Mouse (Mus musculus) left cerebral cortex, postnatal 14 days (tissue): ENCODE measurements around the gene Sp140. TPM values are rescaled to one million over a fixed set of nuclear protein-coding genes. Genes with fewer than 3 reads are reported as not detected.
A peak's percentile ranks its signal among the peaks of the same experiment; 100 is the strongest.
"Not testable (repeated sequence)": the region's sequence is repeated elsewhere in the genome, so short reads cannot be mapped to it uniquely, and the experiment has no call there.

Experiments used
- DNase-seq, 2 experiments: peaks; one replicate each; pipeline ENCODE4 v3.0.0; 2021 to 2022; ENCODE audit warnings: low spot score in 2 of 2, mixed read lengths in 1 of 2
- intact Hi-C: fragments of 180-260 bp; cut with DNase I; formaldehyde crosslinking; loops from one replicate; pipeline ENCODE4 v1.15.1; 2025
- long read RNA-seq, 2 experiments: library from polyadenylated mRNA; stranded (forward); transcript quantifications; one replicate each; pipeline ENCODE4 v2.0.0; 2021
- total RNA-seq, 2 experiments: library from RNA; stranded (reverse); gene quantifications; 2 replicates each; pipeline ENCODE4 v1.2.3; 2021

Gene Sp140
- under 1 TPM; 0.32 to 0.97 TPM for total RNA-seq
- long read RNA-seq, experiment 1, partial matches to known transcripts: 0 of 1 reads
- long read RNA-seq, experiment 1, other reads (novel, unspliced or antisense): 1 of 1 reads
- long read RNA-seq, experiment 2: 0 reads

DNA sequence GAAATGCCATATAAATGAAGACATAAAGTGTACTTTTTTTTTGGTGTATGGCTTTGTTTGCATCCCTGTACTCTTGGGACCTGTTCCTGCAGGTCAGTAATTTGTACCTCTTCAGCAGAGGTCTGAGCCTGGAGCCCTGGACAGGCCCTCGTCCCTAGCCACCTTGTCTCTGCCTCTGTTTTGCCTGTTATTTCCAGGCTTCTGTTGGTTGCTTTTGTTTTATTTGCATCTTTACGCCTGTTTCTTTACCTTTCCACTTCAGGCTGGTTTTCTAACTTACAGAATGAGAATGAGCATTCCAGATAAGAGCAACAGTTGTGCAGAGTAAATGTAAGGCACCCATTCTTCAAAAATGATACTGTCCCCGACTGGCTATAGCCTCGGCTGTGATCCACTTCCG, at the start of gene Sp140:
TSS of gene Sp140 (plus strand) at position 301 of the 400 bp plus-strand sequence.
- intact Hi-C loops: not testable (repeated sequence)

DNA sequence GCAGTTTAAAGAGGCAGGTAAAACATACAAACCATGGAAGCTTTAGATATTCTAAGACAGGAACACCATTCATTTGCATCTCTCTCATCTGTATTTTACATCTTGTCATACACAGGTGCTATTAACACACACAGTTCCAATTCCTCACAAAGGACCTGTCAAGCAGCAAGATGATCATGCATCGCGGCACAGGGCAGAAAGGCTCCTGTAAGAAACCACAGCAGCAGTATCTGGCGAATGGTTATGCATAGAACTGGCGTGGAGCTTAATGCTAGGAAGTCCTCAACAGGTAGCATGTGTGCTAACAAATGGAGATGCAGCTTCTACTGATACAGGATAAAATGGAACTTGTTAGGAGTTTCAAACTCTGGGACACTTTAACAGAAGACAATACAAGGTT, 44.9 kb upstream of the Sp140 start:
- intact Hi-C loops: not testable (repeated sequence)
- peak; percentile 2 to 8 for DNase-seq

More for the DNA sequence above, at the start of gene Sp140:
- DNase-seq: not testable (repeated sequence)

DNA sequence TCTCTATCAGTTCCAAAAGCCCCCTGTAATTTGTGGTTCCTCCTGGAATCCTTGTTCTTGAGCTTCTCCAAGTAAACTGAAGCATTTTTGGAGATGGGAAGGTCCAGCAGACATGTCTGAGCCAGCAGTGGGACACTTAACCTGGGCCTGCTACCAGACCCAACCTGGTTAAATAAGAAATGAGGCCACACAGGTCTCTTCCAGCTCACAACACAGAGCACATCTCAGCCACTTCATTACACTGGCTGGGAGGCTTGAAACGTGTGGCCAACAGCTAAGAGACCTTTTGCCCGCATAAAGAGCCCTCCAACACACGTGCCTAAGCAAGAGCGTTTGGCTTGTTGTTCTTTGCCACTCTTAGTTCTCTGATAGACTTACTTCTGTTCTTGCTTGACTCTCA, 26.6 kb upstream of the Sp140 start:
- DNase-seq, intact Hi-C loops: not testable (repeated sequence)

DNA sequence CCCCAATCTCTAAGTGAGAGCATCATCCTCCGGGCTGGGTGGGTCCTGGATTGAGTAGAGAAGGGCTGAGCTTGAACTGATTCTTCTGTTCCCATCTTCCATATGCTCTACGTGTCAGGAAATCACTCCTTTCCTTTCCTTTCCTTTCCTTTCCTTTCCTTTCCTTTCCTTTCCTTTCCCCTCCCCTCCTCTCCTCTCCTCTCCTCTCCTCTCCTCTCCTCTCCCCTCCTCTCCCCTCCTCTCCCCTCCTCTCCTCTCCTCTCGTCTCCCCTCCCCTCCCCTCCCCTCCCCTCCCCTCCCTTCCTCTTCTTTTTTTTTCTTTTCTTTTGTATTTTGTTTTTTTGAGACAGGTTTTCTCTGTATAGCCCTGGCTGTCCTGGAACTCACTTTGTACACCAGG, 24.8 kb upstream of the Sp140 start, which contains the start of gene G530012D18Rik:
TSS of gene G530012D18Rik (plus strand) at position 301 of the 400 bp plus-strand sequence.
- intact Hi-C loops, DNase-seq: not testable (repeated sequence)

DNA sequence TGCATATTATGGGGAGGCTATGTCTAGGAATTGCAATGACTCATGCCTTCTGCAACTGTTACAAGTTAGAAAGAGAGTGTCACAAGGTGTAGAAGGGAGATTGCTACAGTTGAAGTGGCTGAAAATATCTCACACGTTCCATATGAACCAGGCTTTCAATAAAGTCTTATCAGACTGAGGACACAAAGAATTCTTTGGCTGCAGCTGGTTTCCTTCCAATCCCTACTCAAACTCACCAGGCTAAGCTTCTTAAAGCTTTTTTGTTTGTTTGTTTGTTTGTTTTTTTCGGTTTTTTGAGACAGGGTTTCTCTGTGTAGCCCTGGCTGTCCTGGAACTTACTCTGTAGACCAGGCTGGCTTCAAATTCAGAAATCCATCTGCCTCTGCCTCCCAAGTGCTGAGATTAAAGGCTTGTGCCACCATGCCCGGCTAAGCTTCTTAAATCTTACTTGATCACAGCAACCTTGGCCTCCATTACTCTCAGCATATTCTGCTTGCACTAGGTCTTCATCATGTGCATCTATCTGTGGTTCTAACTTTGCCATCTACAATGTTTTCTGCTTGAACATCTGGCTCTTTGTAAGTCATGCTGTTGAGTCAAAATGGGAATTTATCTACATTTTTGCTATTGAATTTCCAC, 21.7 kb upstream of the Sp140 start:
- intact Hi-C loops: not testable (repeated sequence)

DNA sequence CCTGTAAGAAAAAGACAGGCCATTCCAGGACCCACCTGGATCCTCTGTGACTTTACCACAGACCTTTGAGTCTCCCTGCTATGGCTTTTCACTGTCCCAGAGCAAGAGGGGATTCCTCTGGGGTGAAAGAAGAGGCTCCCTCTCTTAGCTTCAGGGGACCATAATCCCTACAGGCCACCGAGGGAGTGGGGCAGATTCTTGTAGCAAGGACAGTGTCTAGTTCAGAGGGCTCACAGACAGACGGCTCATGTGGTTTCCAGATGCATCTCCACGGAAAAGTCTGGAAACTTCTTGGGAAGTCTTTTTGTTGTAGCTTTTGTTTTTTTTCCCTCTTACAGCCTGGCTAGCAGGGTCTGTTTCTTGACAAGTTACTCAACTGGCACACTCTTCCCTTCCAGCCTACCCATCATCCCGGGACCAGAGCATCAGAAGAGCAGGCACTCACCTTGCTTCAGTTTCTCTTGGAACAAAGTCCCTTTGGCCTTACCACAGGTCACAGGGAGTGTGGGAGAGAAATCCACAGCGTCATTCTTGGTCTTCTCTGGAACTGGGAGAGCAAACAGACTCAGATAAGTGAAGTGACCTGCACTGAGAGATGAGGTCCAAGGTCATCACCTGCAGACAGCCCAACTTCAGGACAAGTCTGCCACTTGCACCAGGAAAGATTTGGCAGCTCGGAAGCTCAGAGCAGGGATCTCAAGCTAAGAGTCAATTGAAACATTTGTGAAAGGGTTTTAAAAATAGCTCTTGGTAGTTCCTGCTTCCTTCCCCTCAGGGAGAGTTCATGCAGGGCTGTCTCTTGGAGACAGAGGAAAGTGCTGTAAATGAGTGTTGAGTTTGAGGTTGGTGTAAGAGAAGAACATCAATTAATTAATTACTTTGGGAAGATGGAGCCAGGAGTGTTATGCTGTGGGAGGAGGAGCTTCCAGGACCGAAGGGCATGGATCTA, 20.7 kb upstream of the Sp140 start:
- not testable (repeated sequence) for DNase-seq
- intact Hi-C loops: loop anchor here (5.0 kb wide), 1 partner anchor 158 kb away; no protein-coding TSS in a partner anchor

More for the DNA sequence above, 21.7 kb upstream of the Sp140 start:
- not testable (repeated sequence) for DNase-seq

DNA sequence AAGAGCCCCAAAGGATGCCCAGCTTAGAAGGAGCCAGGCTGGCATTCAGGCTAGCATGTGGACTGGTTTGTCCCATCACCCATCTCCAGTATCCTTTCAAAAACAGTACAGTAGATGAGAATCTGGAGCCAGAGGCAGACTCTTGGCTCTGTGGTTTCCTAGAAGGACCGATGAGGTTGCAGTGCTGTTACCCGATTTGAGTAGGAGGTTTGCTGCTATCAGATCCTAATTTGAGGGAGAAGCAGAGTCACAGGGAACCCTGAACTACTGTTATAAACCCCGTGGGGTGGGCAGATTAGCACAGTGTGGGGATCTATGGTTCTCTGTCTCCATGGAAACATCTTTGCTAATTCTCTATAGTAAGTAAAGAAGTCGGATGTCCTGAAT, 20.0 kb upstream of the Sp140 start:
- DNase-seq: not testable (repeated sequence)
- intact Hi-C loops: loop anchor here (5.0 kb wide), 1 partner anchor 157 kb away; no protein-coding TSS in a partner anchor

DNA sequence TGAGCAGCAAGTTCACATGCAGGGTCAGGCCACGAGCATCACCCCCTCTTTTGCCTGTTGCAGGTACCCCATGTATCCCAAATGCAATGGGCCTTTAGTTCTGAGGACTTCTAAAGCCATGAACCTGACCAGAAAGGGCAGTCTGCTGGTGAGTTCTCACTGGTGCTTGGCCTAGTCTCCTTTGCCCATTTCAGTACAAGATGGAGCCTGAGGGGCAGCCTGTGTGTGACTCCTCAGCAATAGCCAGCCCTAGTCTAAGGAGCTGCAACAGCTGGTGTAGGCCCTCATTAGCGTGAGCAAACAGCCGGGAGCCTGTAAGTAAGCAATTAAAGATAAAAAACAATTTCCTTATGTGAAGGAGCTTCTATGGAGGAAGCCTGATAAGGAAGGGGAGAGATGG, 19.6 kb upstream of the Sp140 start:
- intact Hi-C loops: loop anchor here (5.0 kb wide), 1 partner anchor 157 kb away; no protein-coding TSS in a partner anchor

DNA sequence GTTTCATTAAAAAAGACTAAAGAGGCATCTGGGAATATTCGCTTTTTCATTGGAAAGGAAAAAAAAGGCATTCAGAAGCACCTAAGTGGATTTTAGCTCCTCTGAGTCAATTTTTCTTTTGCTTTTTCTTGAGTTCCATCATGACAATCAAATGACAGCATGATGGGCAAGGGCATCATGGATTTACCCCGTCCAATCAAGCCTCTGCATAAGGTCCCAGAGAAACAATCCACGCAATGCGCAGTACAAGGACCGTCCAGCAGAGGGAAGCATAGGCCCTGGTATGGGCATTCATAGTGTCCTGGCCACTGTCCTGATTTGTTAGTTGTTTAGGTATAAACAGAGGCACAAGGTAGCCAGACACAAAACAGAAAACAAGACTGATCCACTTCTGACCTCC, 18.7 kb upstream of the Sp140 start:
- not testable (repeated sequence) for DNase-seq
- intact Hi-C loops: loop anchor here (5.0 kb wide), 1 partner anchor 156 kb away; no protein-coding TSS in a partner anchor

More for the DNA sequence above, 19.6 kb upstream of the Sp140 start:
- not testable (repeated sequence) for DNase-seq

DNA sequence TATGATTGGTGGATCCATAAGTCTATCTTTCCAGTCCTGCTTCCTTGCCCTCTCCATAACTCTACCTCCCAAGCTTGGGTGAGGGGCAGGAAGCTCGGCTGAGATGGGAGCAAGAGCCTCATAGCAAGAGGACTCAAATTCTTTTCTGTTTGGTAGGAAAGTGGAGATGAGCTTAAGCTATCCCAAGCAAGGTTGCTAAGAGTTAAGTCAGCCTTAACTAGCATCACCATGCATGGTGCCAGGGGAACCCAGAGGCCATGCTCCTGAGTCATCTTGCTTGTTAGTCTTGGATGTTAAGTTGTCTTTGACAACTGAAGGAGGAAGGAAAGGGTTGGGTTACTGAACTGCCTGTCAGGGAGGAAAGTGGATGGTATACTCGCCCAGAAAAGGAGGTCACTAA, 11.5 kb upstream of the Sp140 start:
- DNase-seq, intact Hi-C loops: not testable (repeated sequence)

DNA sequence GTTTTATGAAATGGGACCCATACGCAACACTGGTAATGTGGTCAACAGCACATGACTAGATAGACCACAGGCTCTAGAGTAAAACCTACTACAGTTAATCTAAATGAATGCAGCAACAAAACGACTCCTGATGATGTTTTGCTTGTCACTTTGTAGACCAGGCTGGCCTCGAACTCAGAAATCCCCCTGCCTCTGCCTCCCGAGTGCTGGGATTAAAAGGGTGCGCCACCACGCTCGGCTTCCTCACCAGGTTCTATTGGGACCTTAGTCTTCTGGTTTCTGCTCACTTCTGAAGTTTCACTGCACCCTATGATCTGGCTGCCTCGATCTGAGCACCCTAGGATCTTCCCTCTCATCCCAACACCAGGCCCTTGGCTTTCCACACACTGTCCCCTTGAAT, 7.7 kb upstream of the Sp140 start:
- DNase-seq, intact Hi-C loops: not testable (repeated sequence)

DNA sequence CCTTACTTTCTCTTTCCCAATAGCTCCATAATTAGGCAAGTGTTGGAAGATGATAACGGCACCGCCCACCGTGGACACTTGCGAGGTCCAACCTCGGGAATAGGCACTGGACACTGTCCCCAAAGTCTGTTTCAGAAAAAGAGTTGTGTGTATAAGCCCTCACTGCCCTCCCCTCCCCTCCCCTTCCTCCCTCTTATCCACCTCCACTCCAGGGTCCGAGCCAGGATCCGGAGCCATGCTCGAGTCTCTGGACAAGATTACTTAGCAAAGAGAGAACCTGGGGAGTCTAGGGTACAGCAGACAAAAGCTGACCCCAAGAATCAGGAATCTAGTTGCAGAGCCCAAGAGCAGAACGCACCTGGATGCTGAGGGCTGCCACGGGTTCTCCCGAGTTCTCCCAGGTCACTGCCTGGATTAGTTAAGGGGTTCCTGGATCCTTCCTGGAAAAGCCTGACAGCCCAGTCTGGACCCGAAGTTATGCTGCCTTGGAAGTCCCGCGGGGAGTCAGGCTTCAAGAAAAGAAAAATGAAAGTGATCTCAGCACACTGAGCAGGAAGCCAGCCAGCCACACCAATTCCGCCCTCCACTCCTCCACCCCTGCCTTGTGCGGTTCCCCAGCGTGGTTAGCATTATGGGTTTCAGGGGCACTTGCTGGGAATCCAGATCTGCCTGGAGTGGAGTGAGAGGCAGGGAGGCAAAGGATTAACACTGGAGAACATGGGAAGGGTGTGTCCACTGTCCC, 1.7 kb upstream of the Sp140 start, which contains the start of gene Sp110:
TSS of gene Sp110 (minus strand) at position 547 of the 742 bp plus-strand sequence.
- intact Hi-C loops, DNase-seq: not testable (repeated sequence)

DNA sequence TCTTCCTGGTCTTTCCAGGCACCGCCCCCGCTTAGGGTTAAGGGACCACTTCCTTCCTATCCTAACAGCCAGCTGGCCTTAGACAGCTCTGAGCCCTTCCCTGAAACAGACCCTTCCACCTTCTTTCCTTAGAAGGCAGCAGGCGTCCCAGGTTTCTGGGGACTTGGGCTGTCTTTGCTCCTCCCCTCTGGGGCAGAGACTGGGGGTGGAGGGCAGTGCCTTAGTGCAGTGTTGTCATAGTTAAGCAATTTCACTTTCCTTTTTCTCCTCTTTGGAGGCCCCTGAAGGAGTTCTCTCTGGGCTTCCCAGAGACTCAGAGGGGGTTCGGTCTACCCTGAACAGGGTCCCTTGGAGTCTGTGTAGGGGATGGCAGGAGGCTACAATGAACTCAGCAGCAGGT, 616 bp downstream of the Sp140 start:
- intact Hi-C loops, DNase-seq: not testable (repeated sequence)

DNA sequence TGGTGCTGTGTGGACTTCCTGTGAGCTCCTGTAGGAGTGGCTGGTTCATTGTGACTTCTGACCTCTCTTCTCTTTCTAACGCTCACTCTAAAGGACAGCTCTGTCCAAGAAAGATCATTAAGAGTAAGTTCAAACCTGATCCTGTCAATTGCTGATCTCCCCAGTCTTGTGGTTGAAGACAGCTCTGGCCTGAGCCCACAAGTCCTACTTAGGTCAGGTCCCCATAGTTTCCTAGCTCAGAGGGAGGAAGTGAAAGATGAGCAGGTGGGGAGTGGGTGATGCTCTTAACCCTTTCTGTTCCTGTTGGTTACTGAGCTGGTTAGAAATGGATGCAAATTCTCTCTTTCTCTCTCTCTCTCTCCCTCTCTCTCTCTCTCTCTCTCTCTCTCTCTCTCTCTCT, 4.2 kb downstream of the Sp140 start:
- DNase-seq, intact Hi-C loops: not testable (repeated sequence)

DNA sequence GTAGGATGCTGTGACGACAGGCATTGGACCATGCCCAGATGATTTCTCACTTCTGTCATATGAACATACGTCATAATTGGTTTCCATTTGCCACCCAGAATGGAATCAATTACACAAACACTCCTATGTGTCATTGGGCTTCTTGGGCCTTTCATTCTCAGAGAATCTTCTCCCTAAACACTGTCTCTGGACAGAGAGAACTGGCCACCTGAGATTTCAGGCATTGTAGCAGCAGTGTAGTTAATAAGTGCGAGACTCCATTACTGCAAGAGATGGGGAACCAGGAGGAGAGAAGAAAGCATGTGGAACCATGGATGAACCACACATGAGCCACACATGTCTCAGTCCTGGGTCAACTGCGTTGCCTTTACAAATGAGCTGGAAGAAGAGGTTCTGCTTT, 8.2 kb downstream of the Sp140 start:
- intact Hi-C loops, DNase-seq: not testable (repeated sequence)

DNA sequence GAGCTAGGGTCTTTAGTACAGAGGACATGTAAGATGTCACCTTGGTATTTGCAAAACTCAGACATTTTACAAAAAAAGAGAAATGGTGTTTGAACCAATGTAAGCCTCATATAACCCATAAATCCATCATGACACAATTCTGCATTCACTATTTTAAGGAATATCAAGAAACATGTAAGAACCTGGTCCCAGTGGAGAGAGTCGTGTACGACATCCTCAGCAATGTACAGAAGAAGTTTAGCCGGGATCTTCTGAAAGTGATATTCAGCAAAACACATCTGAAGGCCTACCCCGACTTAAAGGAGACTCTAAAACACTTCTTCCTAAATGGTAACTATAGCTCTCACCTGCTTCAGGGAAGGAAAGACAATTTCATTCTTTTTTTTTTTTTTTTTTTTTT, 10.4 kb downstream of the Sp140 start:
- DNase-seq: not testable (repeated sequence)

DNA sequence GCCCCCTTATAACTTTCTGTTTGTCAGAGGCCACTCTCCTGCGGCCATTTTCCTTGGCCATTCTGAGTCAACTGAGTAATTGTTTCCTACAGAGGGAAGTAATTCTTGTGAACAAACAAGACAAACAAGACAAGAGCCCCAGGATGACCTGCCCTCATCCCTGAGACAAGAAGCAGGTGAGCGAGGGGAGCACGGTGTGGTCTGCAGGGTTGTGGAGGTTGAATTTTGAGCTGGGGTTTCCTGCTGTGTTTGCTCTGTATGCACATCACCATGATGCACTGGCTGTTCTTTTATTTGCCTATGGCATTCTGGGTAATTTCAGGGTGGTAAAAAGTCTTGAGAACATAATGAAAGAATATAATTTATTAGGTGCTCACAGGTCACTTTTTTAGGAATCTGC, 14.9 kb downstream of the Sp140 start:
- intact Hi-C loops, DNase-seq: not testable (repeated sequence)

More for the DNA sequence above, 10.4 kb downstream of the Sp140 start:
- intact Hi-C loops: not testable (repeated sequence)

DNA sequence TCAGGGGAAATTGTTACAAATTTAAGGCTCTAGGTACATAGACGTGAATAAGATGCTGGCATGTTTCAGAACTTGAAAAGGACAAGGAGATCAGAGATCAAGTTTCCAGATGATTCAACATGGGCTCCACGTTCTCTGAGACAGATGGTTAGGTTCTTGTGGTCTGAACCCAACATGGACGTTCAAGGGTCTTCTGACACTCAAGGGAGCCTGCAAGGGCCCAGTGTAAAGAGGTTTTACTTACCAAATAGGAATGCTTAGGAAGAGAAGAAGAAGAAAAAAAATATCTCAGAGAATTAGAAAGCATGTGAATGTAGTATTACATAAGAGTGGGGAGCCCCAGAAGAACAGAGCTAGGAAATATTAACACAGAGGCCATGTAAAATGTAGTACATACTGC, 15.6 kb downstream of the Sp140 start:
- DNase-seq, intact Hi-C loops: not testable (repeated sequence)

DNA sequence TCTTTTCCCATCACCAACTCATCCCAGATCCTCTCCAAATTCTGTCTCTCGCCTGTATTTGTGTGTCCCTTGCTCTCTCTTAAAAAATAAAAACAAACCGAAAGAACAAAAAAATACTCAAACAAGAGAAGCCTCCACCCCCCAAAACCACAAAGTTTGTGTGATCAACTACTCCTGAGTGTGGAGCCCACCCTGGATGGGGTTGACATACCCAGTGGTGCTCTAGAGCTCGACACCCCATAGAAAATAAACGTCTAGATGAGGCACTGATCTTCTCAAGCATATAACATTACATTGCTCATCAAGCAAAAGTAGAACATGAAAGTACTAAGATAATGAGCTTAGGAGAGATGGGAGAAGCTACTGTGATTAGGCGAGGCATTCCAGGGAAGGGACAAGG, 17.0 kb downstream of the Sp140 start:
- intact Hi-C loops, DNase-seq: not testable (repeated sequence)
